Comparison of ENCODE assay signal across 8 mouse cellular contexts in the genomic region with DNA sequence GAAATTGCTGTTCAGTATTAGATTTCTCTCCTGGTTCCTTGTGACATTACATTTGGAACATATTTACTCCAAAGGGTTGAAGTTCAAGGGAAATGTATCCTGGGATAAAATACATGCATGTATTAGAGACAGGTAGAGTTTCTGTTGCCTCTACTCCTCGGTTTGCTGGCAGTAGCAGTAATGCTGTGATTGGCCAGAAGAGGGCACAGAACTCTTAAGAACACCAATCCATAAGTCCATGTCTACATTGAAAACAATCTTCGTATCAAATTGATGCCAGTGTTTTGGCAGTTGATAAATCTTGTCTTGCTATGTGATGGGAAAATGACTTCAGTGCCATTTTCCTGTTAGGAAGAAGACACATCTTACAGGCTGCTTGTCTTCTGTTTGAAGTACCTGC.
DNase-seq lines count a peak whose midpoint lies in the region; ATAC-seq lines count a peak whose summit lies in the region.

No protein-coding gene starts in this region.

- peak; percentile 21 to 44 for DNase-seq in heart, postnatal 14 days
- DNase-seq in heart, adult 9 months (ENCODE audit: low spot score in 2 of 2): no peak
- DNase-seq in A20 (ENCODE audit: low read depth, low spot score) (peak; percentile 52), MN1 (ENCODE audit: low spot score) (peak; percentile 49)
- DNase-seq in kidney, postnatal 14 days: peak; percentile 36
- DNase-seq in right cerebral cortex, postnatal 36 days (ENCODE audit: low spot score in 2 of 2): peak; percentile 21 to 26
- DNase-seq in frontal cortex, postnatal 10 days (ENCODE audit: low spot score in 2 of 2): no peak

- no peak for ATAC-seq in activated CD4-positive, CD25-positive, alpha-beta regulatory T cell, adult 4 months

- intact Hi-C loops in heart, postnatal 14 days (cut with DNase I): no loop called here

Comparison
In these comparisons a context has a peak if more than half of its experiments do, and no peak if none do; other contexts are left out.
1. DNase-seq: peak in heart, postnatal 14 days (2 of 2), A20 (single experiment), MN1 (single experiment), kidney, postnatal 14 days (single experiment) and right cerebral cortex, postnatal 36 days (2 of 2); none in heart, adult 9 months (0 of 2) and frontal cortex, postnatal 10 days (0 of 2).